Mouse (Mus musculus) urinary bladder, postnatal 14 days (tissue): Measurements from ENCODE around the gene Olfr799.

Experiments
- DNase-seq: peaks from one replicate; pipeline ENCODE4 v3.0.0; 2021; ENCODE audit warnings: low spot score

The Olfr799 gene

GRCm38 (mm10) chr10:129637184-129637583 lies at the start of gene Olfr799:
Gene Olfr799, plus strand, starts transcription at chr10:129637484.
- DNase-seq, result no peak

- DNase-seq, result no peak
Measured at GRCm38 (mm10) chr10:129612470-129612869, 24.8 kb upstream of the Olfr799 start, which contains the start of gene Olfr796. Gene Olfr796, minus strand, starts transcription at chr10:129612570.

- no peak for DNase-seq
Measured at GRCm38 (mm10) chr10:129621724-129622123, 15.6 kb upstream of the Olfr799 start.

GRCm38 (mm10) chr10:129623251-129623650 lies 14.0 kb upstream of the Olfr799 start:
- DNase-seq, result no peak

- no peak for DNase-seq
Measured at GRCm38 (mm10) chr10:129627834-129628233, 9.4 kb upstream of the Olfr799 start, which contains the start of gene Olfr798. Gene Olfr798, minus strand, starts transcription at chr10:129627934.

- DNase-seq, result no peak
Measured at GRCm38 (mm10) chr10:129651763-129652162, 14.5 kb downstream of the Olfr799 start.

GRCm38 (mm10) chr10:129657394-129657793 lies 20.1 kb downstream of the Olfr799 start, which contains the start of gene Olfr800:
Gene Olfr800, plus strand, starts transcription at chr10:129657694.
- no peak for DNase-seq

- DNase-seq, result no peak
Measured at GRCm38 (mm10) chr10:129673765-129674164, 36.5 kb downstream of the Olfr799 start, which contains the start of gene Olfr801. Gene Olfr801, minus strand, starts transcription at chr10:129673865.

- DNase-seq, result no peak
Measured at GRCm38 (mm10) chr10:129688069-129688468, 50.8 kb downstream of the Olfr799 start, which contains the start of gene Olfr802. Gene Olfr802, minus strand, starts transcription at chr10:129688169.

- no peak for DNase-seq
Measured at GRCm38 (mm10) chr10:129694186-129694585, 56.9 kb downstream of the Olfr799 start, which contains the start of gene Olfr803. Gene Olfr803, minus strand, starts transcription at chr10:129694286.
